Mouse (Mus musculus) liver, embryonic 11.5 days (tissue): ENCODE measurements at regions not wholly inside any gene's neighbourhood (a gene's known extent, or its start where the extent isn't known, plus 50 kb on each side); places are given as distances from the start of the nearest gene placed in this dataset.
"Not testable (repeated sequence)": the region's sequence is repeated elsewhere in the genome, so short reads cannot be mapped to it uniquely, and the experiment has no call there.

Experiments used
- ATAC-seq: fragments of 200-750 bp; cut with Nextera tagmentation; replicated peaks from 2 replicates; pipeline ENCODE4 v1.8.0; 2017; ENCODE audit warnings: moderate number of reproducible peaks, mild to moderate bottlenecking, moderate TSS enrichment, moderate library complexity; ENCODE audit not compliant: low FRiP score
- DNase-seq: peaks from one replicate; pipeline ENCODE4 v3.0.0-alpha.2; 2017; ENCODE audit warnings: low spot score
- H3K27ac ChIP-seq: fragments of 300-500 bp; sonication (generic); 2 replicates; pipeline ENCODE4 v1.5.1; 2014; ENCODE audit warnings: mild to moderate bottlenecking, low read depth, low read length, control low read depth
- H3K27me3 ChIP-seq: fragments of 300-500 bp; sonication (generic); replicated peaks from 2 replicates; pipeline ENCODE4 v1.6.1; 2014; ENCODE audit warnings: low read length, mixed read lengths; ENCODE audit not compliant: control insufficient read depth, insufficient read depth
- H3K36me3 ChIP-seq: fragments of 300-500 bp; sonication (generic); 2 replicates; pipeline ENCODE4 v1.6.1; 2014; ENCODE audit warnings: mild to moderate bottlenecking, low read length, moderate library complexity, mixed read lengths; ENCODE audit not compliant: control insufficient read depth, insufficient read depth
- H3K4me1 ChIP-seq: fragments of 300-500 bp; sonication (generic); replicated peaks from 2 replicates; pipeline ENCODE4 v1.6.1; 2014; ENCODE audit warnings: low read length, mixed read lengths; ENCODE audit not compliant: control insufficient read depth, insufficient read depth
- H3K4me2 ChIP-seq: fragments of 300-500 bp; sonication (generic); 2 replicates; pipeline ENCODE4 v1.6.1; 2014; ENCODE audit warnings: mild to moderate bottlenecking, control low read depth, moderate library complexity
- H3K4me3 ChIP-seq: fragments of 300-500 bp; sonication (generic); 2 replicates; pipeline ENCODE4 v1.5.1; 2014; ENCODE audit warnings: low read depth, low read length, control low read depth
- H3K9ac ChIP-seq: fragments of 300-500 bp; sonication (generic); 2 replicates; pipeline ENCODE4 v1.6.1; 2014; ENCODE audit warnings: low read depth, low read length, control low read depth
- H3K9me3 ChIP-seq: fragments of 300-500 bp; sonication (generic); 2 replicates; pipeline ENCODE4 v1.6.1; 2016; ENCODE audit warnings: low read length, inconsistent platforms, mixed read lengths; ENCODE audit not compliant: control insufficient read depth
- WGBS: fragments of 180-500 bp; shearing (Covaris S2); extraction: QIAGEN DNeasy Blood & Tissue Kit; methylation state at CpG from one replicate; pipeline ENCODE4 v1.1.7; 2014; 5-methylcytosine and 5-hydroxymethylcytosine counted together

DNA sequence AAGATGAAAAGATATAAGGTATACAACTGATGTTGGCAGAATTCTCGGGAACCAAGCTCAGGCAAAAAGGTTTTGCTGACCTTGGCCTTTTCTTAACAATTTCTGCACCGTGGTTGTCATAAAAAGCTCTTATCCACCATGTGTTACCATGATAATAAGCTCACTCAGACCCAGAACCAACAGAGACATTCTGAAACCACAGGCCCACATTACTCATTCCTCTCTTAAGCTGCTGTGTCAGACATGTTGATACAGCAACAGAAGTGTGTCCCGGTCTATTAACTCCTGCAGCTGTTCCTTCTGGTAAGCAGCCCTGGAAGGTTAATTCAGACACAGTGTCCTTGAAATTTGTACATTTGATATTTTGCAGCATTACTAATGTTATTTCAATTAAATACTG lies 167.9 kb downstream of the Car2 start:
- ATAC-seq (no peak), DNase-seq (no peak)
- H3K4me3 ChIP-seq = no peak overlapping the region
- no peaks in the 10 kb centered on the region for H3K9me3 ChIP-seq
- no peaks in the 10 kb centered on the region for H3K4me1 ChIP-seq
- no peak overlapping the region for H3K4me2 ChIP-seq
- H3K27me3 ChIP-seq = no peaks in the 10 kb centered on the region
- H3K9ac ChIP-seq = no peak overlapping the region
- no peaks in the 10 kb centered on the region for H3K36me3 ChIP-seq
- WGBS = 74% methylated on average over 3 of the region's 3 CpGs
- H3K27ac ChIP-seq = no peak overlapping the region

GRCm38 (mm10) chr3:15055516-15056256 lies 169.6 kb downstream of the Car2 start:
- not testable (repeated sequence) for H3K36me3 ChIP-seq, H3K4me1 ChIP-seq, H3K27me3 ChIP-seq, H3K4me3 ChIP-seq, H3K4me2 ChIP-seq, H3K9me3 ChIP-seq, DNase-seq, H3K27ac ChIP-seq, H3K9ac ChIP-seq, ATAC-seq
- whole genome bisulfite sequencing = 91% methylated on average over 8 of the region's 8 CpGs

DNA sequence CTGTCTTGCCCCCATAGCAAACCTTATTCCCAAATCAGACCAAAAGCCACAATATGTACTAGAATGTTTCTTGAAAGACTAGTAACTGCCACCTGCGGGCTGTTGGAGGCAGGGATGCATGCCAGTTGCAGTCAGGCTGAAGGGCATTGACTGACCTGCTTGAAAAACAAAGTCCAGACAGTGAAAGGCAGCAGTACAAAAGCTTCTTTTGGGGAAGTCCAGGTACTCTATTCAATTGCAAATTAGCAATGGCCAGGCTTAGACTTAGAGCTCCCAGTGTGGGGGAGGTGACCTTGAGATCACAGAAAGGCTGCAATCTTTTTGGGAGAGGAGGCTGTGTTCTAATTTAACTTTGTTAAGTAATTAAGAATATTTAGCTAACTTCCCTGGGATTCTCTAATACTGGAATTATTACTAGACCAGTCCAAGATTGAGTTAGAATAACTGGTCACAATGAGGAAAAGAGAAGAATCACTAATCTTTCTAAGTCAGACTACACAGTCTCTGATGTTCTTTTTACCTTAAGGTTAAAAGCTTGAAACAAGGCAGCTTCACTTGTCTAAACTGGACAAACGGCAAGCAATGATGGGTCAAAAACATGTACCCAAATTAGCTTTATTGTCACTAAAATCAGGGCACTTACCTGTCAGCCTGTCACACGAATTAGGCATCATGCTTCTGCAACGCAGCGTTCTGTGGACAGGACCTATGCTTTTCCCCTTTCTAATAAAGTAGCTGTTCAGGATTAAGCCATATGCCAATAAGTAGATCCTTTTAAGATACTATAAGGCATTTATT lies 170.9 kb downstream of the Car2 start:
- 85% methylated on average over 5 of the region's 5 CpGs for WGBS
- not testable (repeated sequence) for H3K4me1 ChIP-seq, H3K4me3 ChIP-seq, DNase-seq, H3K4me2 ChIP-seq, H3K27ac ChIP-seq, H3K9me3 ChIP-seq, ATAC-seq, H3K27me3 ChIP-seq, H3K9ac ChIP-seq, H3K36me3 ChIP-seq

- Histone ChIP-seq H3K27me3 (no peaks in the 10 kb centered on the region), H3K9ac (no peak overlapping the region), H3K4me1 (no peaks in the 10 kb centered on the region), H3K36me3 (no peaks in the 10 kb centered on the region), H3K27ac (no peak overlapping the region), H3K4me3 (no peak overlapping the region), H3K4me2 (no peak overlapping the region), H3K9me3 (no peaks in the 10 kb centered on the region)
- ATAC-seq (no peak), DNase-seq (no peak)
- WGBS = 80% methylated on average over 3 of the region's 3 CpGs
Measured at GRCm38 (mm10) chr3:15065681-15066080, 179.6 kb downstream of the Car2 start.

DNA sequence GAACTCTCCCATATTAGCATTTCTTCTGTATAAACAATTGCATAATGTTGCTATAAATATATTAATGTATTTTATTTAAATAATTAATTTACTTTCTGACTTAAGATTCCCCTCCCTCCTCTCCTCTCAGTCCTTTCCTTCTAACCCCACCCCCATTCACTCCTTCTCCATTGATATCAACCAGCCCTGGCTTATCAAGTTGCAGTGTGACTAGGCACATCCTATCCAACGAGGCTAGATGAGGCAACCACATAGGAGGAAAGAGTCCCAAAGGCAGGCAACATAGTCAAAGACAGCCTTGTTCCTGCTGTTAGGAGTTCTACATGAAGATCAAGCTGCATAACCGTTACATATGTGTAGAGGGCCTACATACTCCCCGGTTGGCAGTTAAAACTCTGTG lies 182.2 kb downstream of the Car2 start:
- H3K4me2 ChIP-seq = no peak overlapping the region
- no peak for DNase-seq
- H3K4me3 ChIP-seq = no peak overlapping the region
- no peaks in the 10 kb centered on the region for H3K4me1 ChIP-seq
- H3K27ac ChIP-seq = no peak overlapping the region
- ATAC-seq = peak; percentile 77
- H3K9ac ChIP-seq = no peak overlapping the region
- no peaks in the 10 kb centered on the region for H3K9me3 ChIP-seq
- no peaks in the 10 kb centered on the region for H3K27me3 ChIP-seq
- H3K36me3 ChIP-seq = no peaks in the 10 kb centered on the region
- 71% methylated on average over 3 of the region's 3 CpGs for WGBS

DNA sequence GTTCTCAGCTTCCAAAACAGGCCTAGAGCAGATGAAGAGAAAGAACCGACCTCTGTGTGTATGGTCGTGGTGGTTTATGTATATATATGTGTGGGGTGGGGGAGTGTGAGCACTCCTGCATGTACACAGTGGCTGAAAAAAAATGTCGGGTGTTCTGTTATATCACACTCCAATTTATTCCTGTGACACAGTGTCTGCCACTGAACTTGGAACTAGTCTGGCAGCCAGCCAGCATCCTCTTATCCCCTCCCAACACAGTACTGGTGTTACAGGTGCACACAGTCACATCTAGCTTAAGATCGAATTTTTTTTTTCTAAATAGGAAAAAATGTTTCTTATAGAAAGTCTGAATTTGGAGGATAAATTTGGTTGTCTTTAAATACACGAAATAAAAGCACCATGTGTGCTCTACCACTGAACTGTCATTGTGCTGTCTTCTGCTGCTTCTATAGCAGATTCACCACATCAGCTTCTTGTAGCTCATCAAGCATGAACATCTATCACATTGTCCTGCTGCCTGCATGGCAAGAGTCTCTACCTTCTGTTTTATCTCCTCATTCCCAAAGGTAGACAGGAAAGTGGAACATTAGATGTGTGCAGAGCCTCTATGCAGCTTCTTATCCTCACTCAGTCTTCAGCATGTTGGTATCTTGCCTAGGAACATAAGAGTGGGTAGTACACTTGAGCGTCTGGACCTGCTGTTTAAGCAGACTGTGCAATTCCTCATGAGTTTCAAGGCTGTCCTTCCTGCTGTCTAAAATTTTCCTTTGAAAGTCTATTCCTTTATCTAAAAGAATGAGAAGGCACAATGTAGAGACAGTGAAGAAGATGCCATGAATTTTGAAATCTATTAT lies 185.2 kb downstream of the Car2 start:
- 74% methylated on average over 6 of the region's 6 CpGs for WGBS
- Histone ChIP-seq H3K4me3 (no peak overlapping the region), H3K27ac (no peak overlapping the region), H3K36me3 (no peaks in the 10 kb centered on the region), H3K4me1 (no peaks in the 10 kb centered on the region), H3K9me3 (no peaks in the 10 kb centered on the region), H3K27me3 (no peaks in the 10 kb centered on the region), H3K4me2 (no peak overlapping the region), H3K9ac (no peak overlapping the region)
- DNase-seq = no peak
- no peak for ATAC-seq

GRCm38 (mm10) chr3:15073405-15073804 lies 187.3 kb downstream of the Car2 start:
- no peaks in the 10 kb centered on the region for H3K27me3 ChIP-seq
- no peak overlapping the region for H3K4me2 ChIP-seq
- H3K27ac ChIP-seq = no peak overlapping the region
- no peak overlapping the region for H3K9ac ChIP-seq
- no peak for DNase-seq
- 68% methylated on average over 2 of the region's 2 CpGs for WGBS
- no peak overlapping the region for H3K4me3 ChIP-seq
- no peaks in the 10 kb centered on the region for H3K36me3 ChIP-seq
- no peak for ATAC-seq
- no peaks in the 10 kb centered on the region for H3K9me3 ChIP-seq
- H3K4me1 ChIP-seq = no peaks in the 10 kb centered on the region

- H3K27ac ChIP-seq = no peak overlapping the region
- H3K4me3 ChIP-seq = no peak overlapping the region
- ATAC-seq (no peak), DNase-seq (no peak)
- no peaks in the 10 kb centered on the region for H3K36me3 ChIP-seq
- no peaks in the 10 kb centered on the region for H3K27me3 ChIP-seq
- H3K4me1 ChIP-seq = no peaks in the 10 kb centered on the region
- H3K9me3 ChIP-seq = no peaks in the 10 kb centered on the region
- no peak overlapping the region for H3K4me2 ChIP-seq
- WGBS = 57% methylated on average over 1 of the region's 1 CpGs
- no peak overlapping the region for H3K9ac ChIP-seq
Measured at GRCm38 (mm10) chr3:15073847-15074246, 187.8 kb downstream of the Car2 start.
